32 mouse cellular contexts compared by ENCODE assay signal in the genomic region with DNA sequence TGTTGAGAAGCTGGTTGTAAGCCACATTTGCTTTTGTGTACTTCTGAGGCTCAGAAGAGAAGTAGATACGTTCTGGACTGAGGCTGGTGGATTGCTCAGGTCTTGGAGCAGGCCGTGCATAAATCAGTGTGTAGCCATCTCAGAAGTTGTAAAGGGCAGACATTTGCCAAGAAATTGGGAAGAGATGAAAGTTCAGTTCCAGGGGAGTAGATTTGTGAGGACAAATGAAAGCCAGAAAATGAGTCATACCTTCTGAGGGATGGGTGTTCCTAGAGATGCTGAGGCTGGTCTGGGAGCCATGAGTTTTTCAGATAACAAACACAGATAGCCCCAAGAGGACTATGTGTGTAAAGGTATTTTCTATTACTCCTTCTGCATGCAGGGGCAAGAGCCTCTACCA.
DNase-seq lines count a peak whose midpoint lies in the region; ATAC-seq and TF ChIP-seq lines count a peak whose summit lies in the region.
"Had no signal": no experiment of that assay in that cellular context is flagged by ENCODE, and none has a peak within 500 bp of the region (broad histone marks: within the 10 kb centered on the region; RNA-seq: fewer than 3 reads in every experiment).

No protein-coding gene starts in this region.

- H3K4me2 ChIP-seq in kidney, embryonic 14.5 days (replicated peaks; ENCODE audit: low read depth, low read length), result no peak overlapping the region
- H3K4me2 ChIP-seq: embryonic facial prominence, embryonic 15.5 days; heart, embryonic 15.5 days; hindbrain, embryonic 12.5 days; kidney, embryonic 15.5 days; limb, embryonic 12.5 days; liver, embryonic 12.5 days; midbrain, embryonic 12.5 days; neural tube, embryonic 13.5 days had no signal

- H3K4me1 ChIP-seq in kidney, adult 2 months (ENCODE audit: control insufficient read depth, insufficient read depth, low read length), result peaks cover 5% of the 10 kb centered on the region; the same call in 1 of the 2 replicates
- H3K4me1 ChIP-seq in kidney, embryonic 14.5 days (ENCODE audit: control insufficient read depth, insufficient read depth, low read length), result no peaks in the 10 kb centered on the region
- H3K4me1 ChIP-seq: embryonic facial prominence, embryonic 10.5 days; heart, embryonic 10.5 days; hindbrain, embryonic 12.5 days; kidney, embryonic 15.5 days; limb, embryonic 12.5 days; liver, embryonic 12.5 days; midbrain, embryonic 12.5 days; neural tube, embryonic 13.5 days had no signal

- H3K36me3 ChIP-seq in kidney, adult 2 months (ENCODE audit: control insufficient read depth, insufficient read depth, low read length), result no peaks in the 10 kb centered on the region
- H3K36me3 ChIP-seq in kidney, embryonic 14.5 days (ENCODE audit: control insufficient read depth, insufficient read depth, low read length), result no peaks in the 10 kb centered on the region
- H3K36me3 ChIP-seq: embryonic facial prominence, embryonic 10.5 days; embryonic facial prominence, embryonic 15.5 days; G1E; heart, embryonic 10.5 days; heart, embryonic 15.5 days; hindbrain, embryonic 12.5 days; kidney, embryonic 15.5 days; limb, embryonic 12.5 days; liver, embryonic 12.5 days; midbrain, embryonic 12.5 days; neural tube, embryonic 13.5 days had no signal

- no peaks in the 10 kb centered on the region for H3K9me3 ChIP-seq in kidney, embryonic 14.5 days (ENCODE audit: control insufficient read depth, low read length)
- H3K9me3 ChIP-seq: embryonic facial prominence, embryonic 10.5 days; embryonic facial prominence, embryonic 15.5 days; G1E; heart, embryonic 10.5 days; heart, embryonic 15.5 days; hindbrain, embryonic 12.5 days; kidney, embryonic 15.5 days; limb, embryonic 12.5 days; liver, embryonic 12.5 days; midbrain, embryonic 12.5 days; neural tube, embryonic 13.5 days had no signal

- TF ChIP-seq POLR2A in kidney, adult 2 months (IDR thresholded peaks at IDR 0.05; ENCODE audit: low read depth, low read length), result no peak

- no peak for ATAC-seq in kidney, embryonic 14.5 days (ENCODE audit: low FRiP score, low TSS enrichment)
- ATAC-seq: forebrain, embryonic 14.5 days; hindbrain, postnatal 0 days; intestine, postnatal 0 days; liver, embryonic 12.5 days; liver, postnatal 0 days; Patski had no signal

- no peaks in the 10 kb centered on the region for H3K27me3 ChIP-seq in kidney, adult 2 months (replicated peaks; ENCODE audit: control insufficient read depth, insufficient read depth, low read length)
- H3K27me3 ChIP-seq in kidney, embryonic 14.5 days (ENCODE audit: control insufficient read depth, insufficient read depth, low read length), result no peaks in the 10 kb centered on the region
- H3K27me3 ChIP-seq: embryonic facial prominence, embryonic 15.5 days; heart, embryonic 15.5 days; hindbrain, embryonic 12.5 days; kidney, embryonic 15.5 days; limb, embryonic 12.5 days; liver, embryonic 12.5 days; midbrain, embryonic 12.5 days; neural tube, embryonic 13.5 days; Patski had no signal

- no peak overlapping the region for H3K9ac ChIP-seq in kidney, embryonic 14.5 days (ENCODE audit: low read depth, low read length)
- H3K9ac ChIP-seq: embryonic facial prominence, embryonic 15.5 days; heart, embryonic 15.5 days; hindbrain, embryonic 12.5 days; kidney, embryonic 15.5 days; limb, embryonic 12.5 days; liver, embryonic 12.5 days; liver, postnatal 0 days; midbrain, embryonic 12.5 days; neural tube, embryonic 13.5 days had no signal

- DNase-seq in adrenal gland, adult (ENCODE audit: inconsistent age in 2 of 2, low spot score in 1 of 2), result peak; percentile 22 to 55
- DNase-seq in adrenal gland, postnatal 4 days (ENCODE audit: low spot score in 2 of 2), result no peak
- DNase-seq in kidney, adult 2 months, result peak; percentile 6
- peak; percentile 13 to 24 for DNase-seq in urinary bladder, postnatal 36 days (ENCODE audit: low spot score in 2 of 2)
- DNase-seq in urinary bladder, postnatal 10 days (ENCODE audit: low spot score), result no peak
- DNase-seq in layer of hippocampus, adult 11-12 months (ENCODE audit: low spot score), result no peak
- DNase-seq: cerebellum, adult 2 months; cerebellum, postnatal 25 days; gastrocnemius, postnatal 25 days; heart, adult 11 months; kidney, postnatal 25 days; liver, postnatal 0 days; lung, postnatal 36 days; right cerebral cortex, postnatal 4 days had no signal

- WGBS in kidney, adult 2 months, result 48% methylated on average over 2 of the region's 2 CpGs
- WGBS in kidney, embryonic 14.5 days, result 61% methylated on average over 2 of the region's 2 CpGs

- TF ChIP-seq CTCF in kidney, adult 2 months (conservative IDR thresholded peaks at IDR 0.05; ENCODE audit: insufficient read depth, insufficient read length, low read depth, low read length), result no peak

- no peak overlapping the region for H3K27ac ChIP-seq in kidney, adult 2 months (ENCODE audit: insufficient read depth, low read depth, low read length)
- no peak overlapping the region for H3K27ac ChIP-seq in kidney, embryonic 14.5 days (ENCODE audit: low read depth, low read length)
- H3K27ac ChIP-seq: embryonic facial prominence, embryonic 10.5 days; embryonic facial prominence, embryonic 15.5 days; heart, embryonic 10.5 days; heart, embryonic 15.5 days; hindbrain, embryonic 12.5 days; hindbrain, postnatal 0 days; kidney, embryonic 15.5 days; layer of hippocampus, adult 2 months; left cerebral cortex, adult 2 months; limb, embryonic 12.5 days; liver, embryonic 12.5 days; midbrain, embryonic 12.5 days; neural tube, embryonic 13.5 days had no signal

- H3K4me3 ChIP-seq in kidney, adult 2 months (ENCODE audit: insufficient read depth, low read depth, low read length), result no peak overlapping the region
- no peak overlapping the region for H3K4me3 ChIP-seq in kidney, embryonic 14.5 days (ENCODE audit: low read length)
- H3K4me3 ChIP-seq: embryonic facial prominence, embryonic 10.5 days; embryonic facial prominence, embryonic 15.5 days; heart, embryonic 10.5 days; heart, embryonic 15.5 days; hindbrain, embryonic 12.5 days; kidney, embryonic 15.5 days; layer of hippocampus, adult 2 months; left cerebral cortex, adult 2 months; limb, embryonic 12.5 days; liver, embryonic 12.5 days; midbrain, embryonic 12.5 days; neural tube, embryonic 13.5 days had no signal

Comparison
In these comparisons a context has a peak if more than half of its experiments do, and no peak if none do; other contexts are left out.
1. DNase-seq: peak in adrenal gland, adult (2 of 2), kidney, adult 2 months (single experiment) and urinary bladder, postnatal 36 days (2 of 2); none in adrenal gland, postnatal 4 days (0 of 2), urinary bladder, postnatal 10 days (single experiment) and layer of hippocampus, adult 11-12 months (single experiment).